Mouse (Mus musculus) adrenal gland, adult 8-10 months (tissue): ENCODE measurements around the gene Ifnar1. TPM values are rescaled to one million over a fixed set of nuclear protein-coding genes. Genes with fewer than 3 reads are reported as not detected.
"Not testable (repeated sequence)": the region's sequence is repeated elsewhere in the genome, so short reads cannot be mapped to it uniquely, and the experiment has no call there.

Source experiments
- DNase-seq: peaks from one replicate; pipeline ENCODE4 v3.0.0; 2022
- total RNA-seq, 4 experiments: library from RNA; stranded (reverse); gene quantifications; 2 replicates each; pipeline ENCODE4 v1.2.4; 2022

Ifnar1 gene
- total RNA-seq, 4 experiments from 2014 or later: 53.4 to 86.0 (median 68.6) TPM

DNA sequence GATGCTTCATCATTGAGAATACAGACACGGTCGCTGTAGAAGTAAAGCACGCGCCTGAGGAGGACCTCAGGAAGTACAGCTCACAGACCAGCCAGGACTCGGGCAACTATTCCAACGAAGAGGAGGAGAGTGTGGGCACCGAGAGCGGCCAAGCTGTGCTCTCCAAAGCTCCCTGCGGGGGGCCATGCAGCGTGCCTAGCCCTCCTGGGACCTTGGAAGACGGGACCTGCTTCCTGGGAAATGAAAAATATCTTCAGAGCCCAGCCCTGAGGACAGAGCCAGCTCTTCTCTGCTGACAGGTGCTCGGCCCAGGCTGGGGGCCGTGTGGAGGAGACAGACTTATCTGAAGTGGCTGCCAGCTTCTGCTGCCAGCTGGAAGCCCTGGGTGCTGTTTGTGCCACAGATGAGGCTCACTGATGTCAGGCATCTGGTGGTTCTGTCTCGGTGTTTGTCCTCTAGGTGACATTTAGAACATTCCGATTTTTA is 20.1 kb downstream of the Ifnar1 start:
- DNase-seq: no peak

DNA sequence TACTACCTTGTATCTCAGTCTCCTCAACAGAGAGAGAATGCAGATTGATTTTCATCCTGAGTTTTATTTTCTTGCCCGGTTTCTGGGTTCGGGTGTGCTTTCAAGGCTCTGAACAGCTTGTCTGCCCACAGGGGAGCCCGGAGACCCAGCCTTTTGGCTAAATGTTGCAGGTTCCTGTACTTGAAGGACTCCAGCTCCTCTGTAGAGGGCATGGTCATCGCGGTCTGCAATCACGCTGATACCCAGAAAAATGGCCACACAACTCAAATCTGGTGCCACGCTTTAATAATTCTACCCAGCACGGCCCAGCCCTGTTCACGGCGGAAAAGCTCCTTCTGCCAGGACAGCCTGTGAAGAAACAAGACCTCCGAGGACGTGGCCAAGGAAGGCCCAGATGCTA is 21.4 kb downstream of the Ifnar1 start:
- DNase-seq: no peak

DNA sequence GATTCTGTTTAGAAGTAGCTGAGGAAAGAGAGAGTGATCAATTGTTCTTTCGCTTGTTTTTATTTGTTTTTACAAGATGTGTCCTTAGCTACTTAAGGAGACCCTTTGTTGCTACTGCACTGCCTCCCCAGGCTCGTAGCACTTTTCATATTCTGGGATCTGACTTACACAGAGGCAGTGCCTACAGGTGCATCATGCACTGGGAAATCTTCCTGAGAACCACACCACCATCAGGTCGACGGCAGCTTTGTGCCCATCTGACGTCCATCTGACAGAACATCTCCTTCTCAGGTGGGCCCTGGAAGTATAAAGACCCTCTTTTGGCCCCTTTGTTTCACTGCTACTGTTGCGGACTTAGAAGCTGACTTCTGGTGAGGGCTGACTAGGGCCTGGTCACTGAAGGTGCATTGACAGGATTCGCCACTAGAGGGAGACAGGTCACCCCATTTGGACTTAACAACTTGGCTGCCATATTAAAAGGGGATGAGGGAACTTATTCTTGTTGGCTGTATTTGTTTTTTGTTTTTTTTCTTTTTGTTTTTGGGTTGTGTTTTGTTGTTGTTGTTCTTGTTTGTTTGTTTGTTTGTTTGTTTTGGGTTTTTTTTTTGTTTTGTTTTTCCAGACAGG is 27.2 kb downstream of the Ifnar1 start:
- peak; percentile 61 for DNase-seq

DNA sequence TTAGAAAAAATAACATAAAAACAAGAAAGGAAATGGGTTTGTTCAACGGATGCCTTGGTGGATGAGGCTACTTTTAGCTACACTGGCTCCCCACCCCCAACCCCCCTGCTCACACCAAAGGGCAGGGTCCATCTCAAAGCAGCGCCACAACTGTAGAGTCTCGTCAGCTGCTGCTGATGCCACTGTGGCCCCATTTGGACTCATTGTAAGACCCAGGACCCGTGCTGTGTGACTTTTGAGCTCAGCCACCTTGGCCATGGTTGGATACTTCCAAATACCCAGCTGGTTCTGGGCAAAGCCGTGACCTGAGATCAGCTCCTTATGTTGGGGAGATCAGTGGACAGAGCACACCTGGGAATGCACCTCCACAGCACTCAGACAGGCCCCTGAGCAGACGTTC is 28.1 kb downstream of the Ifnar1 start:
- DNase-seq: no peak

DNA sequence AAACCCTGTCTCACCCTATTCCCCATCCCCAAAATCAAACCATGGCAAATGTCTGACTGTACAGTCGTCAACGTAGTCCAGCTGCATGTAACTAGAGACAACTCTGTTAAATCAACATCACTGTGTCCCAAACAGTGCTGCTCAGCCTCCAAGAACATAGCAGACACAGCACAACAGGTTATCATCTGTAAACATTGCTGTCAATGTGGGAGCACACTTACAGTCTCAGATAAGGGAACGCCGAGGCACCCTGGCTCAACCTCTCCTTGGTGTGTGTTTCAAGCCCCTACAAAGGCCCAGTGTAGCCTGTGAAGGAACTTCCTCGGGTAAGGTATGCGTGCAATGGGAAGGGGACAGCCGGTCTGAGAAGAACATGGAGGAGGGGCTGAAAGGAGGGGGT is 32.0 kb downstream of the Ifnar1 start:
- no peak for DNase-seq

DNA sequence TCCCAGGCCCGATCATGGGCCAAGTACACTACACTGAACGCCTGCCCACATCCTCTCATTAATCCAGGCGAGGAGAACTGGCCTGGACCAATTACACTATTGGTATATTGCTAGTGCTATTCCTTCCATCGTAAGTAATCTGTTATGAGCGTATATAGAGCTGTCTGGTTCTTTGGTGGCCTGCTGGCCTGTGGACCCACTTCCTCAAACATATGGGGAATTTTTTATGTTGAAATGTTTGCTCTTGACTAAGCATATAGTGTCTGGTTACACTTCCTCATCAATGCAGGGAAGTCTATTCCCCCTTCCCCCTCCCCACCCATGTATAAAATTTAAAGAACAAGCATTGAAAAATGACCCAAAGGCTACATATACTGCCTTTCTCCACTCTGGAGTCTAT is 37.0 kb downstream of the Ifnar1 start:
- DNase-seq: no peak

DNA sequence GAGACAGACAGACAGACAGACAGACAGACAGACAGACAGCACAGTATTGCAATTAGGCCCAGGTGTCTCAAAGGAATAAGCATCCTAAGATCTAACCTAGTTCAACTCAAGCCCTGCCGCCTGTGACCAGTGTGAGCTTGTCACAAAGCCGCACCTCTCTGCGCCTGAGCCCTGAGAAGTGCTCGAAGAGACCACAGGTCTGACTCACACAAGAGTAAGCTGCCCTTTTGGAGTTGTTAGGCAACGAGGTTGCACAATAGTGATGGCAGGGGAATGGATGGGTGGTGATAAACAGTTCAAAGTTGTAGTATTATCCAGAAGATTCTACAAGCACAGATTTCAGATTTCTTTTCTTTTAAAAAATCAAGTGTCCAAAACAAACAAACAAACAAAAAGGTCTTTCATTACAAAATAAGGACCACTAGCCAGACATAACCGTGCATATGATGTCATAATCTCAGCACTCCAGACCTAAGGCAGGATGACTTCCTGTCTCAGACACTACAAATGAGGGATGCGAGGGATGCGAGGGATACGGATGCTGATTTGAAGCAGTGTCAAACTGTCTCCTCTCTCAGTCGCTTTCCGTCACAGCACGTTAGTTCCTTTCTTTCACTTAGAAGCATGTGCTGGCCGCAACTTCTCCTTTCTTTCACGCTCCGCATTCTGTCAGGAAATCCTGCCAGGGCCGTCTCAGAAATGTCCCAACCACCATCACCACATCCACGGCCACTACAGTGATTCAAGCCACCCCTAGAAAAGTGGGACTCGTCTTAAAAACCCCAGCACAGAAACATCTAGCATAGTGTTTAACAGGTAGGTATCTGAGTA is 37.7 kb downstream of the Ifnar1 start:
- DNase-seq: peak; percentile 81

DNA sequence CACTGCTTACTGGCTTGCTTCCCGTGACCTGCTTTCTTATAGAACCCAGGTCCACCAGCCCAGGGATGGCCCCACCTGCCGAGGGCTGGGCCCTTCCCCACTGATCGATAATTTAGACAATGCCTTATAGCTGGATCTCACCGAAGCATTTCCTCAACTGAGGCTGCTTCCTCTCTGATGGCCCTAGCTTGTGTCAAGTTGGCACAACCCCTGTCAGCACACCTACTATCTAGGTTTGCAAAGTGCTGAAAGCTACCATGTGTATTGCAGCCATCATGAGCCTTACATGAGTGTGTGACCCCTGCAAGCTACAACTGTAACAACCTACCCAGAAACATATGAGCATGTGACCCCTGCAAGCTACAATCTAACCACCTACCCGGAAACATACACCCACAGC is 39.2 kb downstream of the Ifnar1 start:
- DNase-seq: no peak

DNA sequence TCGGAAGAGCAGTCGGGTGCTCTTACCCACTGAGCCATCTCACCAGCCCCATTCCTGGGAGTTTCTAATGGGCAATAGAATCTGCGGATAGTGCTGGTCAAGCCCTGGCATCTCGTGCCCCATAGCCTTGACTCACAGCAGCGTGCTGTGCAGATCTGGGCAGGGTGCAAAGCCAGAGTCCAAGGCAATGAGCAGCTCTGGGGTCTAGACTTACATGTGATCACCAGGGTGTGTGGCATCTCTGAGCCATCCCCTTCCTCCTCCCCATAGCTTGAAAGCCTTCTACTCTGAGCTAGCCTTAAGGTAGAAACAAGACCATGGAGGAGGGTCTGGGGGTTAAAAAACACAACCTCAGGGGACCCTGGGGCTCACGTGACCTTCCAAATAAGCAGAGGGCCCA is 41.2 kb downstream of the Ifnar1 start:
- no peak for DNase-seq

DNA sequence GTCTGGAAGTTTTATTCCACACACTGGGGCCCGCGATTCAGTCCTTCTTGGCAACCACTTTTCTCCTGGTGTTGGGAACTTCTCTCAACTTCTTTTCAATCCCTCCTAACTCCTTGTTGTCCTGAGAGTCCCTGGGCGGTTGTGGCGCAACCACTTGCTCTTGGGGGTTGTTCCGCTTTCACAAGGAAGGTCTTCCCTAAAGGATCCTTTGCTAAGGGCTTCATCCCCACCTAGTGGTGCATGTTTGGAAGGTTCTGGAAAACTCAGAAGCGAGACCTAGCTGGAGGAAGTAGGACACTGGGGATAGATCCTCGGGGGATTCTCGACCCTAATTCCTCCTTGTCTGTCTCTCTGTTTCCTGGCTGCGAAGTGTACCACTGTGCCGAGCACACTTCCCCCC is 42.0 kb downstream of the Ifnar1 start:
- peak; percentile 31 for DNase-seq

DNA sequence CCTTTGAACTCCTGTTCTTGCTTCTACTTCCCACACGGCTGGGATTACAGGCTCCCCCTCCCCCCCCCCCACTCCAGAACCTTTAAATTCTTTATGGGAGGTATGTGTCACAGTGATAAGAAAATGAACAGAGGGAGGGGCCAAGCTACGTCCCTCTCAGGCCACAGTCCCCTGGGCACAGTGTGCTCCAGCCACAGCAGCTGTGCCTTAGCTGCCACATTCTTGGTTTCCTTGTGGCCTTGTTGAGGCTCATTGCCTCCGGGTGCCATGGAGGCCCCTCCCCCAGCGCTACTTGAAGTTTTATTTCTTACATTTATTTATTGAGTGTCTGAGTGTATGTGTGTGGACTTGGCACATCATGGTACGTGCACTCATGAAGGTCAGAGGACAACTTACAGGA is 42.5 kb downstream of the Ifnar1 start:
- DNase-seq: no peak

DNA sequence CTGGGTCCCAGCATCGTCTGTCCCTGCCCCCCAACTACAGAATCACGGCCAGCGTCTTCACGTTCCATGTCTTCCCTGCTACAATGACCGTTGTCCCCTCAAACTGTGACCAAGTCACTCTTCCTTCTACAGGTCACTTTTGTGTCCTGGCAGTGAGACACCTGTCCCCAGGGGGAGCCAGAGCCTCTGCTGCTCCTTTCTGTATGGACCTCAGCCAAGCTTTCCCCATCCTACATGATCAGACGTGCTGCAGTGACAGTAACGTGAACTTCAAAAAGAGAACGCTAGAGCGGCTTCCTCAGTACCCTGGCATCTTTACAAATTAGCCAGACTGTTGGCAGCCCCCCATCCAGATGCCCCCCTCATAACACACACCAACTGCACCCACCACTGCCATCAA is 43.5 kb downstream of the Ifnar1 start:
- DNase-seq: no peak

DNA sequence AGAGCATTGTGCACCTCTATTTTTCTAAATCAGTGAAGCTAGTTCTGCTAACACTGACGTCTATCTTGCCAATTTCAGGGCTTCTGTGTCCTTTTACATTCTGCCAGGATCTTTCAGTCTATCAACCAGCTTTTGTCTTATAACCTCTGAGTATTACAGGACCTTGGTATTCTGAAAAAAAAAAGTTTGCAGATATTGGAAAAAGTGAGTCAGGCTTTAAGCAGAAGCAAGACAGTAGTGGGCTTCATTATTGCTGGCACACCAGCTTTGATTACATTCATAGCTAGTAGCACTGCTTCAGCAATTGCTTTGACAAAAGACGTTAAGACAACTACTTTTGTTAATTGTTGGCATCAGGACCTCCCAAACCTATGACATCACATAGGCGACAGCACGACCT is 45.8 kb downstream of the Ifnar1 start:
- not testable (repeated sequence) for DNase-seq

DNA sequence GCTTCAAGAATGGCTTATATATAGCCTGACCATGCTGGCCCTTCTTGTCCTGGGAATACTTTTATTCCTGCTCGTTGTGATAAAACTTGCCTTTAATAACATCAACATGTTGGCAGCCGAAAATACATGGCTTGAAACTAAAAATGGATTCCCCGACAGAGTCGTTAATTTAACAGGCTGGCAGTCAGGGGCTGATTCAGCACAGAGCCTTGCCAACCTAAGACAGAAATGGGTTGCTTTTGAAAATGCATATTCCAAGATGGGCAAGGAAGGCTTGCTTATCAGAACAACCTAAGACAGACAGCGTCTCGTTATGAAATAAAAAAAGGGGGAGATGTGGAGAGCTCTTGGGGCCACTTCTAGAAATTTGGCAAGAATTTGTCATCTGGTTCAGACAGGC is 46.8 kb downstream of the Ifnar1 start:
- DNase-seq: no peak

DNA sequence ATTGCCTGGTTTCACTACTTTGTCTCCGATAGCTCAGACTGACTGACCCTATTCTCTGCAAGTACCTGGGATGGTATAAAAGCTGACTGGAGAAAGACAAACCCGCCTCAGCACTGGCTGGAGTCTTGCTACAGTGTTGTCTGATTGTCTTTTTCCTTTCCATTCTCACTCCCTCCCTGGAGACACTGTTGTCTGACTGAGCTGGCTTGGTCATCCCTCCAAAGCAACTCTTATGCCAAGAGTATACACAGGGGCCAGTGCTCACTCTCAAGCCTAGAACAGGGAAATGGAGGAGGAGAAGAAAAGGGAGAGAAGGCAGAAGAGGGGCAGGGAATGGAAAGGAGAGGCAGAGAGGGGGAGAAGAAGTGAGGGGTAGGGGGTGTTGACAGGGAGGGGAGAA is 47.4 kb downstream of the Ifnar1 start:
- DNase-seq: no peak

DNA sequence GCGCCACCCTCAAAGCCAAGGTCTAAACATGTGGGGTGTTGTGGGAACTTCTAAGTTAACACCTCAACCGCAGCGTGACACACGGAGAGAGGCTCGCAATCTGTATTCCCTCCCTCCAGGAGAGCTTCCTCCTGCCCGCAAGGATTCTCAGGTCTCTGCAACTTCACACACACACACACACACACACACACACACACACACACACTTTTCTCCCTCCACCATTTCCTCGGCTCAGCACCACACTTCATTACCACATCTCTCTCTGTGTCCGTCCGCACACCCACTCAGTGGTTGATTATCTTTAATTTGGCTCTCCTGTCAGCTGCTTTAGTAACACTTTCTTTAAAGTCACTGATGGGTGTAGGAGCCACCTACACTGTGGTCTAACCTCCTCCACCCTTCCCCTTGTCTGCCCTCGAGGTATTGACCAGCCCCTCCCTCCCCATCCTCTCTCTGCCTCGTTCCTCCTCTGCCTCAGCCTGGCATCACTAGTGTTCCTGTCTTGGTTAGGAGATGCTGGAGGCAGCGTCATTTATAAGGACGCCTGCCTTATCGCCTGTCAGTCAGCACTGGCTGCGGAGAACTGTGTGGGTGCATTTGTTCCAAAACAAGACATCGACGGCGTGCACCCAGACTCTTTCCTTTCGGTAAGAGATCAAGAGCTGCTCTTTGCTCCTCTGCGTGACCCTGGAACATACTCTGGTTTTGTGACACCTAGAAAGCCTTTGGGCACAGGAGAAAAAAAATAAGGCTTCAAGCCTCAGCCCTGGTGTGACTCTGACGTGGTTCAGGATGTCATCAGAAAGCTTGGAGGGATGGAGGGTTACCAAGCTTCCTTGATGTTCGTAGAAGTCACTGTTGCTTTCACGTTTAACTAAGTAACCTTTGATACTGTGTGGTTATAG is 48.3 kb downstream of the Ifnar1 start:
- no peak for DNase-seq

DNA sequence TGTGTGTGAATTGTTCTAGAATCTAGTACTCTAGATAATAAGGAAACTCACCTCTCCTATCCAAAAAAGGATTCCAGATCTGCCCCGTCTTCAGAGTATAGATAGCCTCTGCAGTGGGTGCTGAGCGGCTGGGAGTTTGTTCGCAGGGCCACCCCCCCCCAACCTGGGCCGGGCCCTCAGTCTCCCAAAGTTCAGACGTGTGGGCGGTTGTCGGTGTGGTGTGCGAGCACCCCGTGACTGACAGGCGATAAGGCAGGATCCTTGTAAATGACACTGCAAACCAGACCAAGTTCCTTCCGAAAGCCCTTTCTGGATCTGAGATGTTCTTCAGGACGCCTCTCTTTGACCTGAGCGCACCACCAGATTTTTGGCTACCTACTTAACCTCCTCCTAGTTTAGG is 49.4 kb downstream of the Ifnar1 start:
- no peak for DNase-seq

DNA sequence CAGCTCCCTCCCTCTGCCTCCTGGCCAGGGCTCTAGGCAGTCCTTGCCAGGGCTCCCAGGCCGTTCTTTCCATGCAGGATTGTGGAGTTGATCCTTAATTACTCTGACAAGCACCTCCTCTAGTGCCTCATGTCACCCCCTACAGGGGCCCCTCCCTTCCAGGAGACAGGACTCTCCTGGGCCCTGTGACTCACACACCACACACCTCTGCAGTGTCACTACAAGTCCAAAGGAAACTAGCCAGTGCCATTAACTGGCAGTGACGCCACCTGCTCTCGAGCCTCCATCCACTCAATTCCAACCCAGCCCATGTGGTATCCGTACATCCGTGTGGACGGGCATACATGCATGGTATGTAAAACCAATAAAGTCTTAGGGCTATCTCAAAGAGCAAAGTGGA is 49.9 kb downstream of the Ifnar1 start:
- DNase-seq: no peak

DNA sequence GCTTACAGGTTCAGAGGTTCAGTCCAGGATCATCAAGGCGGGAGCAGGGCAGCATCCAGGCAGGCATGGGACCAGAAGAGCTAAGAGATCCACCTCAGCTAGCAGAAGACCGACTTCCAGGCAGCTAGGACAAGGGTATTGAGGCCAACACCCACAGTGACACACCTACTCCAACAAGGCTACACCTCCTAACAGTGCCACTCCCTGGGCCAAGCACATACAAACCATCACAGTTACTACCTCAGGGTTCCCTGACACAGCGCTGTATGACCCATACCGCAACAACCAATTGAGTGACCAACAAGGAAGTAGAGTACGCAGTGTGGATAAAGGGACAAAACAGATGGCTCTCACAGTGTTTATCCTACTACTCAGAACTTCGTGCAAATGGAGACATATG is 51.3 kb downstream of the Ifnar1 start:
- DNase-seq: no peak

DNA sequence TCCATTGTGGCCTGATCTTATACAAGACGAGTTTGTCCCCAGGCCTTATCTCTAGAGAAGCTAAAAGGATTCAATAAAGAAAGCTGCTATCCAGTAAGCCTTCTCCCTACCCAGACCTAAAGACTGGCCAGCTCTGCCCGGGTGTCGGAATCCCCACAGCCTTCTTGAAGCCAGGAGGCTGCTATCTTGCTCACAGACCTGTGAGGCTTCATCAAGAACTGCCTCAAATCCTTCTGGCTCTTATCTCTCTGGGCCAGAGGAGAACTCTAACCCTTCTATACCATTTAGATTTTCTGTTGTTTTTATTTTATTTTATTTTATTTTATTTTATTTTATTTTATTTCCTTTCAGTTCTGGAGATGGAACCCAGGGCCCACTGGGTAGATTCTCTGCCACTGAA is 52.0 kb downstream of the Ifnar1 start:
- DNase-seq: no peak

DNA sequence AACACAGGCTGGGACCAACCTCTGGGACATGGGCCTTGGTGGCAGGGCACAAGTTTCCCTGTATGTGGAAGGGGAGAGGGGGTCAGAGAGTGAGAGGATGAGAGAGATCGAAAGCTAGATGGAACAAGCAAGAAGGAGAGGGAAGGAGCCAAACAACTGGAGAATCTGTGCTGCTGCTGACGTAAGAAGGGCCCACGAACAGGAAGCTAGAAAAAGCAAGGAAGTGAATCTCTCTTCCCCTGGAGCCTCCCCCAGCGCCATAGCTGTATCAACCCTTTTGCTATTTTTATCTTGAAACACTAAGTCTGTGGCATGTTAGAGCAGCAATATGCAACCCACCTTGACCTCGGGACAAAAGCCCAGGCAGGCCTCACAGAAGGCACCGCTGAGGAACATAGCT is 53.0 kb downstream of the Ifnar1 start:
- DNase-seq: no peak

DNA sequence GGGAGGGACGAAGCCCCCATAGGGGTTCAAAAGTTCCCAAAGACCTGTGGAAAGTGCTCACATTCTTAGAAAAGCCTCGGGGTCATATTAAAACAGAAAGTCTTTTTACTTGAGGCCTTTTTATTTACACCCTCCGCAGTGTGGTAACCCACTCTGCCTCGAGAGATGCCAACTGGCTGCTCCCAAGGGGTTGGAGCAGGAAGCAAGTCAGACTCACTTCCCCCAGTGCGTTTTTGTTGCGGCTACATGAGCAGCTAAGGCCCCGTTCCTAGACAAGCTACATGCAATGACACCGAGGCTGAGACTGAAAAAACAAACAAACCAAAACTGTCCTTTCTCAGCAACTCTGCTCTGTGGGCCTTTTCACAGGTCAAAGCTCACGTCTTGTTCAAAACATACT is 53.5 kb downstream of the Ifnar1 start:
- DNase-seq: no peak

DNA sequence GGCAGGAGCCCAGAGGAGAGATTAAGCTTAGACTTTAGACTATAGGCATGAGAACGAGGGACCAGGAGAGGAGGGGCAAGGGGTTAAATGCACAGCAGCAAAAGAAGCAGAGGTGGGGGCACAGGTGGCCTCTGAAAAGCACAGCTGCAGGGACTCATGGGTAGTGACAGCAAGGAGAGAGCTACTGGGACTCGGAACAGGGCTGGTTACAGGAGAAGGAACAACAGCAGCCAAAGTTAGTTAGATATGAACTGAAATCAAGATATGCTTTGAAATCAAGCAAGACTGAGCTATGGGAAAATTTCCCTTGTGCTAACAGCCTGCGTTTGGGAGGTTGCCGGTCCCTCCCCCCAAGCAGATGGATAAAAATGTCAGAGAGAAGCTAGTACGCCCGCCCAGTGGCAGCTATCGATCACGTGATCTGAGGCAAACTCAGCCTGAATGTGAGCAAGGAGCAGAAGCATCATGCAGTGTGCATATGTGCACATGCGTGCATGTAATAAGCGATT is 56.6 kb downstream of the Ifnar1 start:
- no peak for DNase-seq
